Mouse (Mus musculus): ENCODE measurements around the gene B9d2. TPM values are rescaled to one million over a fixed set of nuclear protein-coding genes. Genes with fewer than 3 reads are reported as not detected.

Gene B9d2
- polyA plus RNA-seq, 1 experiment = 40.7 TPM

- Histone ChIP-seq H3K4me3 (no peak overlapping the region), H3K27me3 (ENCODE audit: control insufficient read depth, insufficient read depth, insufficient read length) (no peaks in the 10 kb centered on the region), H3K4me2 (ENCODE audit: low read depth) (peak overlapping the region; percentile 78), H3K79me2 (ENCODE audit: control insufficient read depth, insufficient read depth) (no peaks in the 10 kb centered on the region), H3ac (ENCODE audit: control insufficient read depth, insufficient read length) (no peak overlapping the region), H3K36me3 (ENCODE audit: control insufficient read depth, insufficient read depth) (peaks cover 11% of the 10 kb centered on the region)
- TF ChIP-seq POLR2A (IDR thresholded peaks at IDR 0.05; ENCODE audit: insufficient read length, low read depth) (peak; percentile 28), TCF3 (IDR thresholded peaks at IDR 0.05; ENCODE audit: insufficient read length, low read depth) (no peak), MAX (IDR thresholded peaks at IDR 0.05; ENCODE audit: low read depth) (no peak), REST (IDR thresholded peaks at IDR 0.05; ENCODE audit: insufficient read depth, insufficient read length) (no peak), MYOD1 (IDR thresholded peaks at IDR 0.05; ENCODE audit: control insufficient read depth in 1 of 3, insufficient read length in 2 of 3, low read depth in 2 of 3) (no peak), USF1 (IDR thresholded peaks at IDR 0.05; ENCODE audit: low read depth) (no peak), CEBPB (IDR thresholded peaks at IDR 0.05; ENCODE audit: insufficient read depth, poor library complexity, severe bottlenecking) (no peak), TCF12 (IDR thresholded peaks at IDR 0.05; ENCODE audit: insufficient read depth, poor library complexity, severe bottlenecking) (no peak), SRF (IDR thresholded peaks at IDR 0.05; ENCODE audit: control insufficient read depth, insufficient read length, low read depth) (no peak), MYOG (IDR thresholded peaks at IDR 0.05; ENCODE audit: control insufficient read depth in 1 of 3, insufficient read depth in 1 of 3, insufficient read length in 2 of 3, low read depth in 2 of 3) (no peak), POLR2AphosphoS2 (IDR thresholded peaks at IDR 0.05; ENCODE audit: insufficient read length, low read depth) (peak; percentile 94), E2F4 (IDR thresholded peaks at IDR 0.05; ENCODE audit: insufficient read depth) (no peak)
Measured at GRCm38 (mm10) chr7:25710519-25711130, 30.0 kb downstream of the B9d2 start.

GRCm38 (mm10) chr7:25711165-25711564 is 30.6 kb downstream of the B9d2 start:
- peaks cover 11% of the 10 kb centered on the region for H3K36me3 ChIP-seq (ENCODE audit: control insufficient read depth, insufficient read depth)
- no peak for TF ChIP-seq SRF (IDR thresholded peaks at IDR 0.05; ENCODE audit: control insufficient read depth, insufficient read length, low read depth)
- no peak for TF ChIP-seq E2F4 (IDR thresholded peaks at IDR 0.05; ENCODE audit: insufficient read depth)
- no peak for TF ChIP-seq REST (IDR thresholded peaks at IDR 0.05; ENCODE audit: insufficient read depth, insufficient read length)
- peak in 1 of 3 experiments; percentile 18 for TF ChIP-seq MYOD1 (IDR thresholded peaks at IDR 0.05; ENCODE audit: control insufficient read depth in 1 of 3, insufficient read length in 2 of 3, low read depth in 2 of 3)
- TF ChIP-seq MAX (IDR thresholded peaks at IDR 0.05; ENCODE audit: low read depth) = no peak
- no peak for TF ChIP-seq MYOG (IDR thresholded peaks at IDR 0.05; ENCODE audit: control insufficient read depth in 1 of 3, insufficient read depth in 1 of 3, insufficient read length in 2 of 3, low read depth in 2 of 3)
- TF ChIP-seq USF1 (IDR thresholded peaks at IDR 0.05; ENCODE audit: low read depth) = no peak
- TF ChIP-seq TCF12 (IDR thresholded peaks at IDR 0.05; ENCODE audit: insufficient read depth, poor library complexity, severe bottlenecking) = no peak
- TF ChIP-seq TCF3 (IDR thresholded peaks at IDR 0.05; ENCODE audit: insufficient read length, low read depth) = no peak
- TF ChIP-seq POLR2AphosphoS2 (IDR thresholded peaks at IDR 0.05; ENCODE audit: insufficient read length, low read depth) = peak; percentile 77
- H3ac ChIP-seq (ENCODE audit: control insufficient read depth, insufficient read length) = no peak overlapping the region
- peak overlapping the region; percentile 78 for H3K4me2 ChIP-seq (ENCODE audit: low read depth)
- H3K4me3 ChIP-seq = no peak overlapping the region
- no peaks in the 10 kb centered on the region for H3K27me3 ChIP-seq (ENCODE audit: control insufficient read depth, insufficient read depth, insufficient read length)
- no peaks in the 10 kb centered on the region for H3K79me2 ChIP-seq (ENCODE audit: control insufficient read depth, insufficient read depth)

- H3ac ChIP-seq (ENCODE audit: control insufficient read depth, insufficient read length) = no peak overlapping the region
- no peak overlapping the region for H3K4me3 ChIP-seq
- peak; percentile 82 for TF ChIP-seq TCF12 (IDR thresholded peaks at IDR 0.05; ENCODE audit: insufficient read depth, poor library complexity, severe bottlenecking)
- peak in 2 of 3 experiments; percentile 64 to 87 for TF ChIP-seq MYOD1 (IDR thresholded peaks at IDR 0.05; ENCODE audit: control insufficient read depth in 1 of 3, insufficient read length in 2 of 3, low read depth in 2 of 3)
- peak; percentile 26 for TF ChIP-seq MAX (IDR thresholded peaks at IDR 0.05; ENCODE audit: low read depth)
- TF ChIP-seq E2F4 (IDR thresholded peaks at IDR 0.05; ENCODE audit: insufficient read depth) = no peak
- peak; percentile 61 for TF ChIP-seq TCF3 (IDR thresholded peaks at IDR 0.05; ENCODE audit: insufficient read length, low read depth)
- no peak for TF ChIP-seq USF1 (IDR thresholded peaks at IDR 0.05; ENCODE audit: low read depth)
- peak in 2 of 3 experiments; percentile 50 to 81 for TF ChIP-seq MYOG (IDR thresholded peaks at IDR 0.05; ENCODE audit: control insufficient read depth in 1 of 3, insufficient read depth in 1 of 3, insufficient read length in 2 of 3, low read depth in 2 of 3)
- 0 out of 2 replicates have a peak, but pooled peaks have one; percentile 3 for TF ChIP-seq CEBPB (IDR thresholded peaks at IDR 0.05; ENCODE audit: insufficient read depth, poor library complexity, severe bottlenecking)
- no peak for TF ChIP-seq SRF (IDR thresholded peaks at IDR 0.05; ENCODE audit: control insufficient read depth, insufficient read length, low read depth)
- TF ChIP-seq POLR2A (IDR thresholded peaks at IDR 0.05; ENCODE audit: insufficient read length, low read depth) = peak; percentile 18
- no peak for TF ChIP-seq REST (IDR thresholded peaks at IDR 0.05; ENCODE audit: insufficient read depth, insufficient read length)
- TF ChIP-seq POLR2AphosphoS2 (IDR thresholded peaks at IDR 0.05; ENCODE audit: insufficient read length, low read depth) = no peak
- H3K27me3 ChIP-seq (ENCODE audit: control insufficient read depth, insufficient read depth, insufficient read length) = no peaks in the 10 kb centered on the region
- peak overlapping the region; percentile 78 for H3K4me2 ChIP-seq (ENCODE audit: low read depth)
- peaks cover 2% of the 10 kb centered on the region for H3K79me2 ChIP-seq (ENCODE audit: control insufficient read depth, insufficient read depth)
- H3K36me3 ChIP-seq (ENCODE audit: control insufficient read depth, insufficient read depth) = peaks cover 11% of the 10 kb centered on the region
Measured at GRCm38 (mm10) chr7:25711731-25712197, 31.2 kb downstream of the B9d2 start.

- Histone ChIP-seq H3K36me3 (ENCODE audit: control insufficient read depth, insufficient read depth) (peaks cover 11% of the 10 kb centered on the region), H3K79me2 (ENCODE audit: control insufficient read depth, insufficient read depth) (peaks cover 12% of the 10 kb centered on the region), H3K27me3 (ENCODE audit: control insufficient read depth, insufficient read depth, insufficient read length) (no peaks in the 10 kb centered on the region), H3K4me2 (ENCODE audit: low read depth) (no peak overlapping the region), H3K4me3 (no peak overlapping the region), H3ac (ENCODE audit: control insufficient read depth, insufficient read length) (no peak overlapping the region)
- no peak for TF ChIP-seq MAX (IDR thresholded peaks at IDR 0.05; ENCODE audit: low read depth)
Measured at GRCm38 (mm10) chr7:25712801-25713200, 32.2 kb downstream of the B9d2 start.

- no peak overlapping the region for H3K4me2 ChIP-seq (ENCODE audit: low read depth)
- peaks cover 21% of the 10 kb centered on the region for H3K79me2 ChIP-seq (ENCODE audit: control insufficient read depth, insufficient read depth)
- peaks cover 11% of the 10 kb centered on the region for H3K36me3 ChIP-seq (ENCODE audit: control insufficient read depth, insufficient read depth)
- no peak overlapping the region for H3ac ChIP-seq (ENCODE audit: control insufficient read depth, insufficient read length)
- H3K27me3 ChIP-seq (ENCODE audit: control insufficient read depth, insufficient read depth, insufficient read length) = no peaks in the 10 kb centered on the region
- no peak overlapping the region for H3K4me3 ChIP-seq
- no peak for TF ChIP-seq MAX (IDR thresholded peaks at IDR 0.05; ENCODE audit: low read depth)
- no peak for TF ChIP-seq TCF12 (IDR thresholded peaks at IDR 0.05; ENCODE audit: insufficient read depth, poor library complexity, severe bottlenecking)
- no peak for TF ChIP-seq MYOD1 (IDR thresholded peaks at IDR 0.05; ENCODE audit: control insufficient read depth in 1 of 3, insufficient read length in 2 of 3, low read depth in 2 of 3)
- no peak for TF ChIP-seq USF1 (IDR thresholded peaks at IDR 0.05; ENCODE audit: low read depth)
- TF ChIP-seq POLR2A (IDR thresholded peaks at IDR 0.05; ENCODE audit: insufficient read length, low read depth) = no peak
- no peak for TF ChIP-seq MYOG (IDR thresholded peaks at IDR 0.05; ENCODE audit: control insufficient read depth in 1 of 3, insufficient read depth in 1 of 3, insufficient read length in 2 of 3, low read depth in 2 of 3)
- TF ChIP-seq TCF3 (IDR thresholded peaks at IDR 0.05; ENCODE audit: insufficient read length, low read depth) = no peak
- no peak for TF ChIP-seq POLR2AphosphoS2 (IDR thresholded peaks at IDR 0.05; ENCODE audit: insufficient read length, low read depth)
- no peak for TF ChIP-seq SRF (IDR thresholded peaks at IDR 0.05; ENCODE audit: control insufficient read depth, insufficient read length, low read depth)
- no peak for TF ChIP-seq E2F4 (IDR thresholded peaks at IDR 0.05; ENCODE audit: insufficient read depth)
- TF ChIP-seq CEBPB (IDR thresholded peaks at IDR 0.05; ENCODE audit: insufficient read depth, poor library complexity, severe bottlenecking) = no peak
- no peak for TF ChIP-seq REST (IDR thresholded peaks at IDR 0.05; ENCODE audit: insufficient read depth, insufficient read length)
Measured at GRCm38 (mm10) chr7:25714581-25714980, 34.0 kb downstream of the B9d2 start.
